Mouse (Mus musculus): Measurements from ENCODE around the gene Alpl. TPM values are rescaled to one million over a fixed set of nuclear protein-coding genes. Genes with fewer than 3 reads are reported as not detected.

Gene Alpl
- polyA plus RNA-seq, 1 experiment from 2014 or later: 12.9 TPM

DNA sequence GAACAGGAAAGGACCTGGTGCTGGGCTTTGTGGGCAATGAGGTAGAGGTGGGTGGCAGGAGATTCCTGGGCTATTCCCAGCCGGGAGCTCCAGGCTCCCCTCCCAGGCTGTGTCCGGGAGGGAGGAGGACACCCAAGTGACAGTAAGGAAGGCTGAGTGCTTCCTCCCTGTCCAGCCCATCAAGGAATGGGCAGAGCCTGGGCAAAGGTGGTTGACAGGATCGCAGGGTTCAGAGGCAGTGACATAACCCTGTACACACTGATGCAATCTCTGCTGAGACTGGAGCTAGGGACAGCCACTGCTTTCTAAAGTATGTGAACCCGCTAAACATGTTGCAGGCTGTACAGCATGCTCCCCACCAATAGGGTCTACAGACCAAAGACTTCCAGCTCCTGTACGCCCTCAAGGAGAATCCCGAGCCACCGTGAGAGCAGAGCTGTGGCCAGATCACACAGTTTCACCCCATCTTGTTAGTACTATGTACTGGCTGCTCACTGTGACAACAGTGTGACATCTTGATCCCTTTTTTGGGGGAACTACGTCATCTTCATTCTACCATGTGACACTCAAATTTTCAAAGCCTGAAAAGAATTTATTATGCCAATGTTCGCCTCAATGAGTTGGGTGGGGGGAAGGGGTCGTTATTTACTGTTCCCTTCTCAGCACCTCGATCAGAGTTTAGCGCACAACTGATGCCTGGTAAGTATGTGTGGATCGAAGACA is 1.8 kb downstream of the Alpl start:
- Histone ChIP-seq H3K4me3 (replicated peaks) (no peak overlapping the region), H3K27ac (no peak overlapping the region), H3K9ac (no peak overlapping the region), H3K9me3 (replicated peaks) (no peaks in the 10 kb centered on the region), H3K27me3 (peaks cover 45% of the 10 kb centered on the region), H3K36me3 (no peaks in the 10 kb centered on the region), H3K4me2 (no peak overlapping the region), H3K4me1 (peaks cover 18% of the 10 kb centered on the region)
- WGBS: 76% methylated on average over 13 of the region's 13 CpGs
- no peak; the same call in 1 of the 2 replicates for ATAC-seq (replicated peaks; ENCODE audit: low FRiP score)

GRCm38 (mm10) chr4:137793611-137794010 is 2.6 kb downstream of the Alpl start:
- WGBS: 78% methylated on average over 7 of the region's 7 CpGs
- no peak overlapping the region for H3K4me3 ChIP-seq (replicated peaks)
- H3K4me1 ChIP-seq: peaks cover 21% of the 10 kb centered on the region
- H3K36me3 ChIP-seq: no peaks in the 10 kb centered on the region
- peaks cover 44% of the 10 kb centered on the region for H3K27me3 ChIP-seq
- no peak overlapping the region for H3K9ac ChIP-seq
- H3K4me2 ChIP-seq: no peak overlapping the region
- H3K27ac ChIP-seq: no peak overlapping the region
- no peak for ATAC-seq (replicated peaks; ENCODE audit: low FRiP score)
- no peaks in the 10 kb centered on the region for H3K9me3 ChIP-seq (replicated peaks)

DNA sequence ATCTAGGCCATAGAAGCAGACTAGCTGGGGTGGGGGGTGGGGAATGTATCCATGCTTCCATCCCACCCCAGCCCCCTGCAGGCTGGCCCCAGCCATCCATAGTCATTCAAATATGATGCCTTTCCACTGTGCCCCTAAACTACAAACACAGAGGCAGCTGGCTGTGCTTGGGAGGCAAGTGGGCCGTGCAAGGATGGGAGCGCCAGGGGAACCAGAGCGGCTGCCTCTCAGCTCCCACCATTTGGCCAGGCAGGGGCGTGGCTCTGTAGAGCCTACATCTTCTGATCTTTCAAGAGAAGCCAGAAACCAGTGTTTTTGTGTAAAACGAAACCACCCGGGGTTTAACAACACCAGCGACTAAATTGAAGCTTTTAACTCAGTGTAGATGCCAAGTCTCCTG is 4.7 kb downstream of the Alpl start:
- Histone ChIP-seq H3K9ac (no peak overlapping the region), H3K27ac (peak overlapping the region; percentile 15; the same call in 1 of the 2 replicates), H3K27me3 (peaks cover 25% of the 10 kb centered on the region), H3K4me1 (peaks cover 23% of the 10 kb centered on the region), H3K9me3 (replicated peaks) (no peaks in the 10 kb centered on the region), H3K36me3 (no peaks in the 10 kb centered on the region), H3K4me2 (no peak overlapping the region), H3K4me3 (replicated peaks) (no peak overlapping the region)
- no peak for ATAC-seq (replicated peaks; ENCODE audit: low FRiP score)
- 16% methylated on average over 7 of the region's 7 CpGs for whole genome bisulfite sequencing

DNA sequence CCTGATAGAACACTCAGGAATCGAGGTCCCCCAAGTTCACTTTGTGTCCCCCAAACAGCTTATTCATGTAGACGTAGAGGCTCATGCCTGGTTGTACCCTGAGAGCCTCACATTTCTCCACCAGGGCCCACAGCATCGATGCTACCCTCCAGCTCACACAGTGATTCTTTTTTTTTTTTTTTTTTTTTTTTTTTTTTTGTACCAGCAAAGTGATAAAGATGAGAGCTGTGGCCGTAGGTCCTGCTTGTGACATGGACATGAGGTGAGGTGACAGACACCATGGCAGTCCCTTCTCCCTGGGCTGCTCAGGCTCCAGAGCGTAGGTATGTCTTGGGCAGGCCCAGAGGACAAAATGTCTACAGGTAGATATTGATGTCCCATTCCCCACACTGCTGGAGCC is 5.2 kb downstream of the Alpl start:
- H3K4me1 ChIP-seq: peaks cover 19% of the 10 kb centered on the region
- H3K4me3 ChIP-seq (replicated peaks): no peak overlapping the region
- H3K9ac ChIP-seq: no peak overlapping the region
- H3K27ac ChIP-seq: peak overlapping the region; percentile 15; the same call in 1 of the 2 replicates
- no peaks in the 10 kb centered on the region for H3K36me3 ChIP-seq
- 76% methylated on average over 5 of the region's 5 CpGs for WGBS
- no peaks in the 10 kb centered on the region for H3K9me3 ChIP-seq (replicated peaks)
- no peak overlapping the region for H3K4me2 ChIP-seq
- no peak for ATAC-seq (replicated peaks; ENCODE audit: low FRiP score)
- peaks cover 20% of the 10 kb centered on the region for H3K27me3 ChIP-seq

DNA sequence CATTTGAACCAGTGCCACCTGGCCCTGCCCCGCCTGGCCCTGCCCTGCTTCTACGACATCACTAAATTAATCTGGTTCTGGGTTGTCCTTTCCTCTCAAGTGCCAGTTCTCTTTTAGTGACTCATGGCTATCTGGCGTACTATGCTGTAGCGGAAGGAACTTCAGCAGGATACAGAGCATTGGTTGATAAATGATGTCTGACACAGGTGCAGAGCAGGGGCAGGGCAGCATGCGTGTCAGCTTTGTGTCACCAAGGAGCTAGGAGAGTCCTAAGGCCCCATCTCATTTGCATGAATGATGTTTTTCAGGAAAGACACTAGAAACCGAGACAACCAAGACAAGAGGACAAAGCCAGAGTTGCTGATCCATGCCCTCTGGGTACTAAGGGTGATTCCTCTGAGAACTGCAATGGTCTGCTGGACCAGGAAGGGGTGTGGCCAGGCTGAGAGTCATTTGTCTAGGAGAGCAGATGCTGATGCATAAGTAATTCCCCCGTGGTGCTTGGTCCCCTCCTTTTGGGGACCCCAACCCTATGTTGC is 7.6 kb downstream of the Alpl start:
- H3K27me3 ChIP-seq: no peaks in the 10 kb centered on the region
- peaks cover 21% of the 10 kb centered on the region for H3K4me1 ChIP-seq
- no peaks in the 10 kb centered on the region for H3K36me3 ChIP-seq
- no peak overlapping the region for H3K9ac ChIP-seq
- no peaks in the 10 kb centered on the region for H3K9me3 ChIP-seq (replicated peaks)
- 45% methylated on average over 7 of the region's 7 CpGs for WGBS
- no peak overlapping the region for H3K27ac ChIP-seq
- no peak overlapping the region for H3K4me2 ChIP-seq
- no peak overlapping the region for H3K4me3 ChIP-seq (replicated peaks)
- ATAC-seq (replicated peaks; ENCODE audit: low FRiP score): no peak

DNA sequence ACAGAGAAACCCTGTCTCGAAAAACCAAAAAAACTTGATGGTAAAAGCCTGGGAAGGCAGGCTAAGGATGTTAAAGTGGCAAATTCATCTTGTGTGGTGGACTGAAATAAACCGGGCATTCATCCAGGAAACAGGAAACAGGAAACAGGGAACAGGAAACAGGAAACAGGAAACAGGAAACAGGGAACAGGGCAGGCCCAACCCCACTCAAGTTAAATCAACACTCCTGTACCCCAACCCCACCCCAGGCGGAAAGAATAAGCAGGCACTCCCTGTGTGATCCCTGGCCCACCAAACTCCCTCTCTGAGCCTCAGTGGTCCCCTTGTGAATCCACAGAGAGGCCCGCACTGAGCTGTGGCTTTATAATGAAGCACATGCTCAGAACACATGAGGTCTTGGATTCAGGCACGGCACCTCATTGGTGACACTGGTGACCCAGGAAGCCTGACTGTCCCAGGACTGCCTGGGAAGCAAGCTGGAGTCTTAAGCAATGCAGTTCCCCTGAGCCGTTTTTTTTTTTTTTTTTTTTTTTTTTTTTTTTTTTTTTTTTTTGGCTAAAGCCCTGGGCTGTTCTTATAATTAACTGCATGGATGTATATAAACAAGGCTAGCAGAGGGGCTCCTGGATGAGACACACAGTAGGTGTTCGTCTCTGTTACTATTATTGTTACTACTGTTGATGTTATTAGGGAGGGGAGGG is 8.4 kb downstream of the Alpl start:
- Histone ChIP-seq H3K9ac (no peak overlapping the region), H3K4me1 (peaks cover 24% of the 10 kb centered on the region), H3K4me3 (replicated peaks) (no peak overlapping the region), H3K9me3 (replicated peaks) (no peaks in the 10 kb centered on the region), H3K36me3 (no peaks in the 10 kb centered on the region), H3K27me3 (no peaks in the 10 kb centered on the region), H3K4me2 (no peak overlapping the region), H3K27ac (no peak overlapping the region)
- no peak for ATAC-seq (replicated peaks; ENCODE audit: low FRiP score)
- 73% methylated on average over 7 of the region's 7 CpGs for WGBS

DNA sequence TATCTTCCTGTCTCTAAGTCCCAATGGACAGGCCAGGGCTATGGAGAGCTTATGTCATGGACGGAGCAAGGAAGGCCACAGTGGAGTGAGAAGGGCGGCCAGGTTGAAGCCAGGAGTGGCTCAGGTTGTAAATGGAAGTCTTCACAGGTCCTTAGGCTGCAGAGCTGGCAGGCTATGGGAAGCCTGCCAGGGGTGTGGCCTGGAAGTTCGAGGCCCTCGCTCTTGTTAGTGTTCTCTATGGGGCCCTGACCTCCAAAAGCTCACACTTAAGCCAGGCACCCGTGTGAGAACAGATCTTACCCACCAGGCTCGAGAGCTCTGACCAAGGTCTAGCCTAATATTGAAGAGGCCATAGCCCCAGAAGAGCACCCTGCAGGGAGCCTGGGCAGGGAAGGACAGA is 9.7 kb downstream of the Alpl start:
- Histone ChIP-seq H3K27ac (no peak overlapping the region), H3K9ac (no peak overlapping the region), H3K4me2 (no peak overlapping the region), H3K9me3 (replicated peaks) (no peaks in the 10 kb centered on the region), H3K27me3 (no peaks in the 10 kb centered on the region), H3K36me3 (no peaks in the 10 kb centered on the region), H3K4me1 (peaks cover 24% of the 10 kb centered on the region), H3K4me3 (replicated peaks) (no peak overlapping the region)
- ATAC-seq (replicated peaks; ENCODE audit: low FRiP score): no peak
- WGBS: 82% methylated on average over 6 of the region's 6 CpGs

DNA sequence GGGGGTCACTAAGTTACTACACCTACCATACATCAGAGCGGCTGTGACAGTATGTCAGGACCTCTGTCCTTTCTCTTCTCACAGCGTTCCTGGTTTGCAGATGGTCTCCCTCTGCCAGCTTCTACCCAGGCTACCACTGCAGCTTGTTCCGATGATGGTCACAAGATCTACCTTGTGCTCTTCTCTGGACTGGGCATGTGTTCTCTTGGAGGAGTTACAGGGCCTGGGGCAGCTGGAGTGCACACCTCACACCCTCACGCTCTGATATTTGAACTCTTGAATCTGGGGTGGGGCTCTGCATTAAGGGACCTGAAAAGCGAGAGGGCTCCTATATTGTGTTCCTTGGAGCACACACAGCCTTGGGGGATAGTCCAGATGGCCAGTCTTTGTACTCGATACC is 10.9 kb downstream of the Alpl start:
- Histone ChIP-seq H3K27ac (no peak overlapping the region), H3K9ac (no peak overlapping the region), H3K4me2 (no peak overlapping the region), H3K36me3 (no peaks in the 10 kb centered on the region), H3K27me3 (no peaks in the 10 kb centered on the region), H3K9me3 (replicated peaks) (no peaks in the 10 kb centered on the region), H3K4me3 (replicated peaks) (no peak overlapping the region), H3K4me1 (peaks cover 20% of the 10 kb centered on the region)
- ATAC-seq (replicated peaks; ENCODE audit: low FRiP score): no peak
- 66% methylated on average over 6 of the region's 6 CpGs for WGBS

DNA sequence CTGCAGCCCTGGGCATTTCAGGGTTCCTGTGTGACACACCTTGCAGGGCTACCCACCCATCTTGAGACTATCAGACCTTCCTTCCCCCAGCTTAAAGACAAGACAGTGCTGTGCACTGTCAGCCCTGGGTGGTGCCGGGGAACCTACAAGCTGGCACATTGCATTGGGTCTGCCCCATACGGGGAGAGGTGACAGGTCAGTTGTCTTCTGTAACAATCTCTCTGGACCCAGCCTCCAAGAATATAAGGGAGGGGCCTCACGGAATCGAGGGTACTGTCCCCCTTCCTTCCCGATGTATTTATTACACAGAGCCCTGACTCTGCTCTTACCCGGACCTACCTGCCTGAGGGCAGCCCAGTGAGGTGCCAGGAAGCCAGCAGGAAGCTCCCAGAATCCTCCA is 11.4 kb downstream of the Alpl start:
- Histone ChIP-seq H3K4me1 (peaks cover 20% of the 10 kb centered on the region), H3K27me3 (no peaks in the 10 kb centered on the region), H3K27ac (no peak overlapping the region), H3K4me2 (no peak overlapping the region), H3K9ac (no peak overlapping the region), H3K9me3 (replicated peaks) (no peaks in the 10 kb centered on the region), H3K36me3 (no peaks in the 10 kb centered on the region), H3K4me3 (replicated peaks) (no peak overlapping the region)
- ATAC-seq (replicated peaks; ENCODE audit: low FRiP score): 0 out of 2 replicates have a peak, but pooled peaks have one; percentile 12
- 62% methylated on average over 6 of the region's 6 CpGs for WGBS

DNA sequence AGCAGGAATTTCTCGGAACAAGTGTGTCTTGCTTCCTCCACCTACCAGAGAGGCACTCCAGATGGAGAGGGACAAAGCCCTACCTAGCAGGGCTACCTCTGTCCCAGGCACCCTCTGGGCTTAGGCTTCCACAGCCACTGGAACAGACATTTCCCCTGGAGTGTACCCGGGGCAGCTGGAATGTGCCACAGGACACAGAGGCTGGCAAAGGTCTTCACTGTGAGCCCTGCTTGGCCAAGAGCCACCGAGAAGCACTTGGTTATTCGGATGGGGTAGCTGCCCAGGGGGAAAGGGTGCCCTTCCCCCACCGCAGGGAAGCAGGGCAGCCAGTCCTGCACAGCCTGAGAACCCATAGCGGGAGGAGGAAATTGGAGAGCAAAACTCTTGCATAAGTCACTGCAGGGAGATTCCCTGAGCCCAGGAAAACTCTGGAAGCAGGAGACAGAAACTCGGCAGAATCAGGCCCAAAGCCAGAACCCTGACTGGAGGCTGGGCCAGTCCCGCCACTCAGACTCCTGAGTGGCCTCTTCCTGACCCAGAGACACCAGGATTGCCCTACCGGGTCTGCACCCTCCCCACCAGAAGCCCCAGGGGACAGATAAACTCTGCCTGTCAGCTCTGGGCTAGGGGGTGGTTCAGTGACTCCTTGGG is 12.5 kb downstream of the Alpl start:
- no peak overlapping the region for H3K27ac ChIP-seq
- H3K27me3 ChIP-seq: no peaks in the 10 kb centered on the region
- no peak overlapping the region for H3K4me3 ChIP-seq (replicated peaks)
- 39% methylated on average over 9 of the region's 9 CpGs for WGBS
- H3K4me1 ChIP-seq: peaks cover 17% of the 10 kb centered on the region
- no peaks in the 10 kb centered on the region for H3K36me3 ChIP-seq
- H3K9ac ChIP-seq: no peak overlapping the region
- no peaks in the 10 kb centered on the region for H3K9me3 ChIP-seq (replicated peaks)
- ATAC-seq (replicated peaks; ENCODE audit: low FRiP score): no peak
- H3K4me2 ChIP-seq: no peak overlapping the region

DNA sequence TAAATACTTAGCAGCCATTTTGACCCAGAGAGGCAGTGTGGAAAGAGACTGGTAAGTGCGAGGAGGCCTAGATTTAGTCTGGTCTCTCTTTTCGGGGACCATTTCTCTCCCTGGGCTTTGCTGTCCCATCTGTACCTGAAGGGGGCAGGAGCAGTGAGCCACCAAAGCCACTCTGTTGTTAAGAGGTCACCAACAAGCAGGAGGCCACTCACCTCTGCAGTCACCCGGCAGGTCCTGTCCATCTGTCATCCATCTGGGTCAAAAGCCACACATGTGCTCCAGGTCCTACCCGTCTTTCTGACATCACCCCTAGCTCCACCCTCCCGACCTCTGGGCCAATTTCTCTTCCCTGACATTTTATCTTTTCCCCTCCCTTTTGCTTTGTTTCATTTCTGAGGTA is 14.2 kb downstream of the Alpl start:
- Histone ChIP-seq H3K9ac (no peak overlapping the region), H3K9me3 (replicated peaks) (no peaks in the 10 kb centered on the region), H3K4me1 (peaks cover 11% of the 10 kb centered on the region), H3K27ac (no peak overlapping the region), H3K4me3 (replicated peaks) (no peak overlapping the region), H3K36me3 (no peaks in the 10 kb centered on the region), H3K27me3 (no peaks in the 10 kb centered on the region), H3K4me2 (no peak overlapping the region)
- WGBS: 76% methylated on average over 5 of the region's 5 CpGs
- no peak for ATAC-seq (replicated peaks; ENCODE audit: low FRiP score)

DNA sequence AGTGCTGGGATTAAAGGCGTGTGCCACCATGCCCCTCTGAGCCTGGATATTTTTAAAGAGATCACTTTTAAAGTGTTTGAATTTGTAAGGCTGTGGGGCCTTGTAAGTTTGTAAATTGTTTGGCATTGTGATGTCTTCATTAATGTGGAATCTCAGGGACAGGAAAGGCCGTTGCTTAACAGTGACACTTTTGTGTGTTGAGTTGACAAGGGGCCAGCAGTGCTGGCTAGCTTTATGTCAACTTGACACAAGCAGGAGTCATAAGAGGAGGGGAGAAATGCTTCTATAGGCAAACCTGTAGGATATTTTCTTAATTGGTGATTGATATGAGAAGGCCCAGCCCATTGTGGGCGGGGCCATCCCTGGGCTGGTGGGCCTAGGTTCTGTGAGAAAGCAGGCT is 15.2 kb downstream of the Alpl start:
- Histone ChIP-seq H3K27ac (no peak overlapping the region), H3K4me1 (peaks cover 11% of the 10 kb centered on the region), H3K36me3 (no peaks in the 10 kb centered on the region), H3K27me3 (no peaks in the 10 kb centered on the region), H3K9me3 (replicated peaks) (no peaks in the 10 kb centered on the region), H3K4me2 (no peak overlapping the region), H3K9ac (no peak overlapping the region), H3K4me3 (replicated peaks) (no peak overlapping the region)
- no peak for ATAC-seq (replicated peaks; ENCODE audit: low FRiP score)
- 81% methylated on average over 3 of the region's 3 CpGs for WGBS

Measured in kidney, embryonic 15.5 days (tissue).